25 mouse cellular contexts compared by ENCODE assay signal in the genomic region with DNA sequence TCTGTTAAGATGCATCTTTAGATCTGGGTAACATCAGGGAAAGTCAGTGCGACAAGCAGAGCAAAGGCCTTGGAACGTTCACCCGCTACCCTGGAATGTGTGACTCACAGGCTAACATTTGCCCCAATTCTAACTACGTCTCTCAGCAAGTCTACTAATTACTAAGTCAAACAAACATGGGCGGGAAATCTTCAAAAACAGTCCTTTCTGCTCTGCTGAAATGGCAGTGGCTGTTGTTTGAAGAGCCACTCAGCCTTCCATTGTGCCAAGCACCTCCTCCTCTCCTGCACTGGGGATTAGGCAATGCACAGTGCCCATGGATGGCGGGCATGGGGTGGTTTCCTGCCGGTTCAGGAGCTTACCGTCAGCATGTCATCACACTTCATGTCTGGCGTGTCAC.
DNase-seq lines count a peak whose midpoint lies in the region; ATAC-seq and TF ChIP-seq lines count a peak whose summit lies in the region.
"Had no signal": no experiment of that assay in that cellular context is flagged by ENCODE, and none has a peak within 500 bp of the region (broad histone marks: within the 10 kb centered on the region; RNA-seq: fewer than 3 reads in every experiment).

No protein-coding gene starts in this region.

- WGBS in lung, embryonic 14.5 days: 45% methylated on average over 9 of the region's 9 CpGs
- 52% methylated on average over 9 of the region's 9 CpGs for WGBS in lung, adult 2 months
- WGBS in olfactory bulb, adult 2 months: 29% methylated on average over 9 of the region's 9 CpGs
- WGBS in hindbrain, postnatal 0 days: 78% methylated on average over 9 of the region's 9 CpGs

- no peaks in the 10 kb centered on the region for H3K79me3 ChIP-seq in C2C12 (ENCODE audit: low read depth)

- H3ac ChIP-seq in C2C12 (ENCODE audit: control insufficient read depth, insufficient read length, low read depth): no peak overlapping the region

- H3K36me3 ChIP-seq in lung, embryonic 14.5 days (ENCODE audit: insufficient read depth): no peaks in the 10 kb centered on the region
- no peaks in the 10 kb centered on the region for H3K36me3 ChIP-seq in C2C12 (ENCODE audit: control insufficient read depth, insufficient read depth)
- H3K36me3 ChIP-seq in hindbrain, postnatal 0 days (ENCODE audit: insufficient read depth, low read length): no peaks in the 10 kb centered on the region
- H3K36me3 ChIP-seq: forebrain, embryonic 12.5 days; hindbrain, embryonic 15.5 days; kidney, embryonic 15.5 days; limb, embryonic 12.5 days; liver, embryonic 15.5 days; midbrain, embryonic 10.5 days; neural tube, embryonic 13.5 days; stomach, embryonic 15.5 days had no signal

- H3K4me2 ChIP-seq in lung, embryonic 14.5 days: no peak overlapping the region
- H3K4me2 ChIP-seq in hindbrain, postnatal 0 days (ENCODE audit: low read depth, low read length): no peak overlapping the region
- H3K4me2 ChIP-seq: forebrain, embryonic 12.5 days; heart, embryonic 12.5 days; hindbrain, embryonic 15.5 days; kidney, embryonic 15.5 days; limb, embryonic 12.5 days; liver, embryonic 15.5 days; neural tube, embryonic 13.5 days; stomach, embryonic 15.5 days had no signal

- H3K4me3 ChIP-seq in lung, embryonic 14.5 days (ENCODE audit: low read depth, low read length): no peak overlapping the region
- H3K4me3 ChIP-seq in lung, adult 2 months (replicated peaks; ENCODE audit: extremely low read depth, low read depth, low read length): no peak overlapping the region
- no peak overlapping the region for H3K4me3 ChIP-seq in C2C12 (ENCODE audit: insufficient read depth, poor library complexity, severe bottlenecking)
- no peak overlapping the region for H3K4me3 ChIP-seq in olfactory bulb, adult 2 months (ENCODE audit: insufficient read depth, low read depth, low read length)
- no peak overlapping the region for H3K4me3 ChIP-seq in hindbrain, postnatal 0 days (ENCODE audit: low read length)
- H3K4me3 ChIP-seq: forebrain, embryonic 12.5 days; heart, adult 2 months; heart, embryonic 12.5 days; hindbrain, embryonic 15.5 days; kidney, embryonic 15.5 days; layer of hippocampus, adult 2 months; left cerebral cortex, adult 2 months; limb, embryonic 12.5 days; liver, embryonic 15.5 days; midbrain, embryonic 10.5 days; neural tube, embryonic 13.5 days; stomach, embryonic 15.5 days had no signal

- no peak for TF ChIP-seq POLR2A in lung, adult 2 months (IDR thresholded peaks at IDR 0.05; ENCODE audit: borderline replicate concordance, extremely low read depth, low read depth, low read length)
- TF ChIP-seq POLR2A in olfactory bulb, adult 2 months (IDR thresholded peaks at IDR 0.05; ENCODE audit: insufficient read depth, low read depth, low read length): no peak

- H3K27me3 ChIP-seq in lung, embryonic 14.5 days (ENCODE audit: insufficient read depth, low read length): no peaks in the 10 kb centered on the region
- no peaks in the 10 kb centered on the region for H3K27me3 ChIP-seq in C2C12 (ENCODE audit: control insufficient read depth, insufficient read depth, insufficient read length)
- no peaks in the 10 kb centered on the region for H3K27me3 ChIP-seq in hindbrain, postnatal 0 days (ENCODE audit: insufficient read depth, low read length)
- H3K27me3 ChIP-seq: forebrain, embryonic 12.5 days; heart, embryonic 12.5 days; hindbrain, embryonic 15.5 days; kidney, embryonic 15.5 days; limb, embryonic 12.5 days; liver, embryonic 15.5 days; neural tube, embryonic 13.5 days; stomach, embryonic 15.5 days had no signal

- no peak; the same call in 1 of the 2 replicates for ATAC-seq in lung, embryonic 14.5 days (ENCODE audit: insufficient read depth)
- no peak for ATAC-seq in hindbrain, postnatal 0 days
- ATAC-seq: forebrain, postnatal 0 days had no signal

- no peak overlapping the region for H3K27ac ChIP-seq in lung, embryonic 14.5 days (ENCODE audit: low read depth)
- peak overlapping the region; percentile 33; the same call in 1 of the 2 replicates for H3K27ac ChIP-seq in olfactory bulb, adult 2 months (ENCODE audit: insufficient read depth, low read depth, low read length)
- H3K27ac ChIP-seq in hindbrain, postnatal 0 days: no peak overlapping the region
- H3K27ac ChIP-seq: forebrain, embryonic 12.5 days; heart, adult 2 months; hindbrain, embryonic 15.5 days; kidney, embryonic 15.5 days; layer of hippocampus, adult 2 months; left cerebral cortex, adult 2 months; limb, embryonic 12.5 days; liver, embryonic 15.5 days; midbrain, embryonic 10.5 days; neural tube, embryonic 13.5 days; stomach, embryonic 15.5 days had no signal

- no peaks in the 10 kb centered on the region for H3K9me3 ChIP-seq in lung, embryonic 14.5 days (ENCODE audit: low read depth, low read length)
- H3K9me3 ChIP-seq in hindbrain, postnatal 0 days (ENCODE audit: low read length): no peaks in the 10 kb centered on the region
- H3K9me3 ChIP-seq: forebrain, embryonic 12.5 days; heart, embryonic 12.5 days; hindbrain, embryonic 15.5 days; kidney, embryonic 15.5 days; limb, embryonic 12.5 days; liver, embryonic 15.5 days; midbrain, embryonic 10.5 days; neural tube, embryonic 13.5 days; stomach, embryonic 15.5 days had no signal

- TF ChIP-seq CTCF in lung, embryonic 14.5 days (IDR thresholded peaks at IDR 0.05; ENCODE audit: low read depth): no peak
- TF ChIP-seq CTCF in lung, adult 2 months (IDR thresholded peaks at IDR 0.05; ENCODE audit: insufficient read depth, low read length): no peak
- TF ChIP-seq CTCF in C2C12 (IDR thresholded peaks at IDR 0.05; ENCODE audit: control insufficient read depth, insufficient read depth, insufficient read length): no peak
- no peak for TF ChIP-seq CTCF in olfactory bulb, adult 2 months (IDR thresholded peaks at IDR 0.05; ENCODE audit: insufficient read depth, low read depth, low read length)
- no peak for TF ChIP-seq CTCF in hindbrain, postnatal 0 days (IDR thresholded peaks at IDR 0.05; ENCODE audit: low read depth)

- H3K79me2 ChIP-seq in C2C12 (ENCODE audit: control insufficient read depth, insufficient read depth): no peaks in the 10 kb centered on the region

- no peak overlapping the region for H3K9ac ChIP-seq in lung, embryonic 14.5 days
- no peak overlapping the region for H3K9ac ChIP-seq in hindbrain, postnatal 0 days (replicated peaks; ENCODE audit: low read length)
- H3K9ac ChIP-seq: forebrain, embryonic 12.5 days; forebrain, postnatal 0 days; heart, embryonic 12.5 days; hindbrain, embryonic 15.5 days; kidney, embryonic 15.5 days; limb, embryonic 12.5 days; liver, embryonic 15.5 days; neural tube, embryonic 13.5 days; stomach, embryonic 15.5 days had no signal

- DNase-seq in lung, embryonic 14.5 days: peak; percentile 9
- DNase-seq in lung, adult 2 months: no peak
- DNase-seq in Muller cell, postnatal 12 days (ENCODE audit: inconsistent ontology term): peak; percentile 30
- DNase-seq in heart, postnatal 14 days: no peak
- DNase-seq in hindbrain, postnatal 0 days (ENCODE audit: low spot score): no peak
- DNase-seq: cerebellum, adult 2 months; cerebellum, postnatal 14 days; forebrain, postnatal 0 days; heart, adult 2 months; kidney, adult 18-20 months; kidney, postnatal 36 days; thymus, postnatal 25 days had no signal

- H3K4me1 ChIP-seq in lung, embryonic 14.5 days (ENCODE audit: insufficient read depth): no peaks in the 10 kb centered on the region
- no peaks in the 10 kb centered on the region for H3K4me1 ChIP-seq in lung, adult 2 months (ENCODE audit: control insufficient read depth, insufficient read depth, low read length)
- peaks cover 6% of the 10 kb centered on the region for H3K4me1 ChIP-seq in olfactory bulb, adult 2 months (ENCODE audit: control insufficient read depth, insufficient read depth, low read length)
- no peaks in the 10 kb centered on the region for H3K4me1 ChIP-seq in hindbrain, postnatal 0 days (ENCODE audit: insufficient read depth, low read length)
- H3K4me1 ChIP-seq: forebrain, embryonic 12.5 days; heart, embryonic 12.5 days; kidney, embryonic 15.5 days; limb, embryonic 12.5 days; liver, embryonic 15.5 days; neural tube, embryonic 13.5 days; stomach, embryonic 15.5 days had no signal

- intact Hi-C loops in heart, postnatal 14 days (cut with DNase I): no loop called here

TF ChIP-seq in C2C12, 6 proteins besides CTCF, POLR2A, EP300 and RAD21:
- TF ChIP-seq CEBPB (IDR thresholded peaks at IDR 0.05; ENCODE audit: low read depth) (peak; percentile 60), FOSL1 (IDR thresholded peaks at IDR 0.05; ENCODE audit: insufficient read depth, low read length, poor library complexity, severe bottlenecking) (no peak)

Comparison
In these comparisons a context has a peak if more than half of its experiments do, and no peak if none do; other contexts are left out.
1. DNase-seq: peak in lung, embryonic 14.5 days (single experiment) and Muller cell, postnatal 12 days (single experiment); none in lung, adult 2 months (single experiment), heart, postnatal 14 days (0 of 2) and hindbrain, postnatal 0 days (single experiment).